Mouse (Mus musculus) adrenal gland, postnatal 4 days (tissue): ENCODE data around the gene Cadps2. TPM values are rescaled to one million over a fixed set of nuclear protein-coding genes. Genes with fewer than 3 reads are reported as not detected.

Experiments used
- total RNA-seq, 2 experiments: library from RNA; stranded (reverse); gene quantifications; 2 replicates each; pipeline ENCODE4 v1.2.3; 2021

Cadps2 gene
- total RNA-seq, 2 experiments from 2014 or later = 7.7 to 9.1 TPM

Other genes starting within 250 kb of the Cadps2 start
- gene Rnf133, start 189.1 kb downstream of the Cadps2 start, total RNA-seq = under 1 TPM; 0.31 TPM
- gene Rnf148, start 184.3 kb downstream of the Cadps2 start, total RNA-seq = under 1 TPM in 1 of 2 experiments, not detected in 1; 0.31 TPM
- not detected for gene Tas2r118, start 130.6 kb upstream of the Cadps2 start, total RNA-seq